Mouse (Mus musculus): ENCODE measurements at regions not wholly inside any gene's neighbourhood (a gene's known extent, or its start where the extent isn't known, plus 50 kb on each side); places are given as distances from the start of the nearest gene placed in this dataset.

GRCm38 (mm10) chr13:99827573-99827972, 73.3 kb downstream of the Cartpt start:
- Histone ChIP-seq H3K4me3 (ENCODE audit: low read depth, low read length) (no peak overlapping the region), H3K36me3 (ENCODE audit: control insufficient read depth, insufficient read depth, low read length) (no peaks in the 10 kb centered on the region), H3K4me2 (ENCODE audit: low read length) (no peak overlapping the region), H3K4me1 (replicated peaks; ENCODE audit: control insufficient read depth, insufficient read depth, low read length) (no peaks in the 10 kb centered on the region), H3K27ac (ENCODE audit: low read depth) (no peak overlapping the region), H3K9me3 (ENCODE audit: control insufficient read depth, low read length) (no peaks in the 10 kb centered on the region), H3K9ac (ENCODE audit: low read length) (no peak overlapping the region), H3K27me3 (replicated peaks; ENCODE audit: control insufficient read depth, insufficient read depth, low read length) (no peaks in the 10 kb centered on the region)
- 88% methylated on average over 7 of the region's 7 CpGs for WGBS
- DNase-seq (ENCODE audit: low spot score) = no peak
- no peak for ATAC-seq (replicated peaks; ENCODE audit: low FRiP score, low TSS enrichment, low read depth)

- Histone ChIP-seq H3K9me3 (ENCODE audit: control insufficient read depth, low read length) (no peaks in the 10 kb centered on the region), H3K9ac (ENCODE audit: low read length) (no peak overlapping the region), H3K36me3 (ENCODE audit: control insufficient read depth, insufficient read depth, low read length) (no peaks in the 10 kb centered on the region), H3K27me3 (replicated peaks; ENCODE audit: control insufficient read depth, insufficient read depth, low read length) (no peaks in the 10 kb centered on the region), H3K4me3 (ENCODE audit: low read depth, low read length) (no peak overlapping the region), H3K27ac (ENCODE audit: low read depth) (no peak overlapping the region), H3K4me2 (ENCODE audit: low read length) (no peak overlapping the region), H3K4me1 (replicated peaks; ENCODE audit: control insufficient read depth, insufficient read depth, low read length) (no peaks in the 10 kb centered on the region)
- WGBS = 71% methylated on average over 8 of the region's 8 CpGs
- no peak for ATAC-seq (replicated peaks; ENCODE audit: low FRiP score, low TSS enrichment, low read depth)
- DNase-seq (ENCODE audit: low spot score) = no peak
Observed at GRCm38 (mm10) chr13:99824625-99825024, 76.3 kb downstream of the Cartpt start.

GRCm38 (mm10) chr13:99816666-99817065, 84.2 kb downstream of the Cartpt start:
- no peak overlapping the region for H3K27ac ChIP-seq (ENCODE audit: low read depth)
- 0 out of 2 replicates have a peak, but pooled peaks cover 5% of the 10 kb centered on the region for H3K4me1 ChIP-seq (replicated peaks; ENCODE audit: control insufficient read depth, insufficient read depth, low read length)
- DNase-seq (ENCODE audit: low spot score) (no peak), ATAC-seq (replicated peaks; ENCODE audit: low FRiP score, low TSS enrichment, low read depth) (no peak)
- H3K9ac ChIP-seq (ENCODE audit: low read length) = no peak overlapping the region
- no peak overlapping the region for H3K4me3 ChIP-seq (ENCODE audit: low read depth, low read length)
- H3K36me3 ChIP-seq (ENCODE audit: control insufficient read depth, insufficient read depth, low read length) = no peaks in the 10 kb centered on the region
- no peaks in the 10 kb centered on the region for H3K27me3 ChIP-seq (replicated peaks; ENCODE audit: control insufficient read depth, insufficient read depth, low read length)
- WGBS = 39% methylated on average over 6 of the region's 6 CpGs
- no peak overlapping the region for H3K4me2 ChIP-seq (ENCODE audit: low read length)
- no peaks in the 10 kb centered on the region for H3K9me3 ChIP-seq (ENCODE audit: control insufficient read depth, low read length)

- no peak for ATAC-seq (replicated peaks; ENCODE audit: low FRiP score, low TSS enrichment, low read depth)
- 80% methylated on average over 6 of the region's 6 CpGs for WGBS
- Histone ChIP-seq H3K27me3 (replicated peaks; ENCODE audit: control insufficient read depth, insufficient read depth, low read length) (no peaks in the 10 kb centered on the region), H3K4me1 (replicated peaks; ENCODE audit: control insufficient read depth, insufficient read depth, low read length) (0 out of 2 replicates have a peak, but pooled peaks cover 5% of the 10 kb centered on the region), H3K4me2 (ENCODE audit: low read length) (no peak overlapping the region), H3K9ac (ENCODE audit: low read length) (no peak overlapping the region), H3K36me3 (ENCODE audit: control insufficient read depth, insufficient read depth, low read length) (no peaks in the 10 kb centered on the region), H3K27ac (ENCODE audit: low read depth) (no peak overlapping the region), H3K9me3 (ENCODE audit: control insufficient read depth, low read length) (no peaks in the 10 kb centered on the region), H3K4me3 (ENCODE audit: low read depth, low read length) (no peak overlapping the region)
- no peak for DNase-seq (ENCODE audit: low spot score)
Observed at GRCm38 (mm10) chr13:99815786-99816185, 85.1 kb downstream of the Cartpt start.

- Histone ChIP-seq H3K4me3 (ENCODE audit: low read depth, low read length) (no peak overlapping the region), H3K36me3 (ENCODE audit: control insufficient read depth, insufficient read depth, low read length) (no peaks in the 10 kb centered on the region), H3K9me3 (ENCODE audit: control insufficient read depth, low read length) (no peaks in the 10 kb centered on the region), H3K4me1 (replicated peaks; ENCODE audit: control insufficient read depth, insufficient read depth, low read length) (0 out of 2 replicates have a peak, but pooled peaks cover 5% of the 10 kb centered on the region), H3K4me2 (ENCODE audit: low read length) (no peak overlapping the region), H3K27me3 (replicated peaks; ENCODE audit: control insufficient read depth, insufficient read depth, low read length) (no peaks in the 10 kb centered on the region), H3K9ac (ENCODE audit: low read length) (no peak overlapping the region), H3K27ac (ENCODE audit: low read depth) (no peak overlapping the region)
- DNase-seq (ENCODE audit: low spot score) = no peak
- 74% methylated on average over 2 of the region's 2 CpGs for WGBS
- no peak for ATAC-seq (replicated peaks; ENCODE audit: low FRiP score, low TSS enrichment, low read depth)
Observed at GRCm38 (mm10) chr13:99814801-99815200, 86.1 kb downstream of the Cartpt start.

GRCm38 (mm10) chr13:99814033-99814556, 86.8 kb downstream of the Cartpt start:
- Histone ChIP-seq H3K4me2 (ENCODE audit: low read length) (no peak overlapping the region), H3K4me1 (replicated peaks; ENCODE audit: control insufficient read depth, insufficient read depth, low read length) (0 out of 2 replicates have a peak, but pooled peaks cover 5% of the 10 kb centered on the region), H3K9me3 (ENCODE audit: control insufficient read depth, low read length) (no peaks in the 10 kb centered on the region), H3K9ac (ENCODE audit: low read length) (no peak overlapping the region), H3K27ac (ENCODE audit: low read depth) (no peak overlapping the region), H3K4me3 (ENCODE audit: low read depth, low read length) (no peak overlapping the region), H3K36me3 (ENCODE audit: control insufficient read depth, insufficient read depth, low read length) (no peaks in the 10 kb centered on the region), H3K27me3 (replicated peaks; ENCODE audit: control insufficient read depth, insufficient read depth, low read length) (no peaks in the 10 kb centered on the region)
- WGBS = 32% methylated on average over 6 of the region's 6 CpGs
- no peak for DNase-seq (ENCODE audit: low spot score)
- ATAC-seq (replicated peaks; ENCODE audit: low FRiP score, low TSS enrichment, low read depth) = no peak

- peaks cover 5% of the 10 kb centered on the region; the same call in 1 of the 2 replicates for H3K4me1 ChIP-seq (replicated peaks; ENCODE audit: control insufficient read depth, insufficient read depth, low read length)
- ATAC-seq (replicated peaks; ENCODE audit: low FRiP score, low TSS enrichment, low read depth) (no peak), DNase-seq (ENCODE audit: low spot score) (no peak)
- no peaks in the 10 kb centered on the region for H3K27me3 ChIP-seq (replicated peaks; ENCODE audit: control insufficient read depth, insufficient read depth, low read length)
- H3K4me3 ChIP-seq (ENCODE audit: low read depth, low read length) = no peak overlapping the region
- no peak overlapping the region for H3K27ac ChIP-seq (ENCODE audit: low read depth)
- WGBS = 66% methylated on average over 6 of the region's 6 CpGs
- H3K9me3 ChIP-seq (ENCODE audit: control insufficient read depth, low read length) = no peaks in the 10 kb centered on the region
- no peak overlapping the region for H3K9ac ChIP-seq (ENCODE audit: low read length)
- no peak overlapping the region for H3K4me2 ChIP-seq (ENCODE audit: low read length)
- no peaks in the 10 kb centered on the region for H3K36me3 ChIP-seq (ENCODE audit: control insufficient read depth, insufficient read depth, low read length)
Observed at GRCm38 (mm10) chr13:99794448-99794847, 106.4 kb downstream of the Cartpt start.

- H3K4me2 ChIP-seq (ENCODE audit: low read length) = no peak overlapping the region
- H3K9ac ChIP-seq (ENCODE audit: low read length) = no peak overlapping the region
- H3K4me1 ChIP-seq (replicated peaks; ENCODE audit: control insufficient read depth, insufficient read depth, low read length) = peaks cover 5% of the 10 kb centered on the region; the same call in 1 of the 2 replicates
- no peak for ATAC-seq (replicated peaks; ENCODE audit: low FRiP score, low TSS enrichment, low read depth)
- no peaks in the 10 kb centered on the region for H3K9me3 ChIP-seq (ENCODE audit: control insufficient read depth, low read length)
- H3K4me3 ChIP-seq (ENCODE audit: low read depth, low read length) = no peak overlapping the region
- no peak for DNase-seq (ENCODE audit: low spot score)
- WGBS = 50% methylated on average over 7 of the region's 7 CpGs
- peak overlapping the region; percentile 10; the same call in 1 of the 2 replicates for H3K27ac ChIP-seq (ENCODE audit: low read depth)
- H3K27me3 ChIP-seq (replicated peaks; ENCODE audit: control insufficient read depth, insufficient read depth, low read length) = no peaks in the 10 kb centered on the region
- H3K36me3 ChIP-seq (ENCODE audit: control insufficient read depth, insufficient read depth, low read length) = no peaks in the 10 kb centered on the region
Observed at GRCm38 (mm10) chr13:99793786-99794435, 107.0 kb downstream of the Cartpt start.

GRCm38 (mm10) chr13:99793001-99793400, 107.9 kb downstream of the Cartpt start:
- no peak overlapping the region for H3K9ac ChIP-seq (ENCODE audit: low read length)
- DNase-seq (ENCODE audit: low spot score) (no peak), ATAC-seq (replicated peaks; ENCODE audit: low FRiP score, low TSS enrichment, low read depth) (no peak)
- no peaks in the 10 kb centered on the region for H3K27me3 ChIP-seq (replicated peaks; ENCODE audit: control insufficient read depth, insufficient read depth, low read length)
- no peak overlapping the region for H3K4me2 ChIP-seq (ENCODE audit: low read length)
- H3K4me1 ChIP-seq (replicated peaks; ENCODE audit: control insufficient read depth, insufficient read depth, low read length) = peaks cover 5% of the 10 kb centered on the region; the same call in 1 of the 2 replicates
- WGBS = 54% methylated on average over 6 of the region's 6 CpGs
- H3K36me3 ChIP-seq (ENCODE audit: control insufficient read depth, insufficient read depth, low read length) = no peaks in the 10 kb centered on the region
- H3K4me3 ChIP-seq (ENCODE audit: low read depth, low read length) = no peak overlapping the region
- no peaks in the 10 kb centered on the region for H3K9me3 ChIP-seq (ENCODE audit: control insufficient read depth, low read length)
- no peak overlapping the region for H3K27ac ChIP-seq (ENCODE audit: low read depth)

Data from intestine, embryonic 14.5 days (tissue).